Mouse (Mus musculus): ENCODE measurements at regions not wholly inside any gene's neighbourhood (a gene's known extent, or its start where the extent isn't known, plus 50 kb on each side); places are given as distances from the start of the nearest gene placed in this dataset.

GRCm38 (mm10) chr12:95305386-95305785 is 386.6 kb upstream of the Flrt2 start:
- TF ChIP-seq TCF12 (IDR thresholded peaks at IDR 0.05; ENCODE audit: insufficient read depth, poor library complexity, severe bottlenecking) (no peak), E2F4 (IDR thresholded peaks at IDR 0.05; ENCODE audit: insufficient read depth) (no peak), POLR2AphosphoS2 (IDR thresholded peaks at IDR 0.05; ENCODE audit: insufficient read length, low read depth) (no peak), POLR2A (IDR thresholded peaks at IDR 0.05; ENCODE audit: insufficient read length, low read depth) (no peak), USF1 (IDR thresholded peaks at IDR 0.05; ENCODE audit: low read depth) (no peak), MAX (IDR thresholded peaks at IDR 0.05; ENCODE audit: low read depth) (no peak), MYOG (IDR thresholded peaks at IDR 0.05; ENCODE audit: control insufficient read depth in 1 of 3, insufficient read depth in 1 of 3, insufficient read length in 2 of 3, low read depth in 2 of 3) (no peak)
